Mouse (Mus musculus): ENCODE data around the gene Shroom4. TPM values are rescaled to one million over a fixed set of nuclear protein-coding genes. Genes with fewer than 3 reads are reported as not detected.

Shroom4 gene
- polyA plus RNA-seq, 1 experiment from 2014 or later = 1.2 TPM

DNA sequence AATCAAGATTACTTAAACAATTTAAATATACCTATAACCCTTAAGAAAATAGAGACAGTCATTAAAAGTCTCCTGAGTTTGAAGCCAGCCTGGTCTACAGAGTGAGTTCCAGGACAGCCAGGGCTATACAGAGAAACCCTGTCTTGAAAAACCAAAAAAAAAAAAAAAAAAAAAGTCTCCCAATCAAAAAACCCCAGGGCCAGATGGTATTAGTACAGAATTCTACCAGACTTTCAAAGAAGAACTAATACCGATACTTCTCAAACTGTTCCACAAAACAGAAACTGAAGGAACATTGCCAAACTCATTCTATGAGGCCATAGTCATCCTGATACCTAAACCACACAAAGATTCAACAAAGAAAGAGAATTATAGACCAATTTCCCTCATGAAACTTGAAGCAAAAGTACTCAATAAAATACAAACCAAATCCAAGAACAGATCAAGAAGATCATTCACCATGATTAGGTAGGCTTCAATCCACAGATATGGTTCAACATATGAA is 259.2 kb downstream of the Shroom4 start:
- Histone ChIP-seq H3K27ac (ENCODE audit: low read depth, low read length) (no peak overlapping the region), H3K36me3 (ENCODE audit: control insufficient read depth, insufficient read depth, low read length) (no peaks in the 10 kb centered on the region), H3K9me3 (ENCODE audit: control insufficient read depth, low read length) (no peaks in the 10 kb centered on the region), H3K4me2 (ENCODE audit: low read length) (no peak overlapping the region), H3K27me3 (replicated peaks; ENCODE audit: control insufficient read depth, insufficient read depth, low read length) (no peaks in the 10 kb centered on the region), H3K4me3 (ENCODE audit: low read length) (no peak overlapping the region), H3K9ac (ENCODE audit: low read depth, low read length) (no peak overlapping the region), H3K4me1 (ENCODE audit: control insufficient read depth, insufficient read depth, low read depth, low read length) (no peaks in the 10 kb centered on the region)
- ATAC-seq = no peak
- WGBS = 96% methylated on average over 1 of the region's 1 CpGs

Other genes starting within 250 kb of the Shroom4 start
- 44.2 and 45.1 TPM in 2 replicates for gene Nudt10, start 226.8 kb upstream of the Shroom4 start, polyA plus RNA-seq (2015; fragmentation: Nextera tagmentation; extraction: Ambion mirVana)
- gene Bmp15, start 79.1 kb upstream of the Shroom4 start, polyA plus RNA-seq (2015; fragmentation: Nextera tagmentation; extraction: Ambion mirVana) = 0.12 and 0.18 TPM in 2 replicates

All from hindbrain, embryonic 16.5 days (tissue).